Mouse (Mus musculus): ENCODE results near the gene Luc7l. TPM values are rescaled to one million over a fixed set of nuclear protein-coding genes. Genes with fewer than 3 reads are reported as not detected.

Luc7l gene
- polyA plus RNA-seq, 1 experiment from 2014 or later, result 135 TPM

Other genes with a start within 250 kb of the Luc7l start
- gene Rab11fip3, start 183.3 kb upstream of the Luc7l start, polyA plus RNA-seq (2016; fragmentation: Nextera tagmentation; extraction: Ambion mirVana), result 24.5 and 25.3 TPM in 2 replicates
- 29.1 and 30.1 TPM in 2 replicates for gene Decr2, start 162.6 kb upstream of the Luc7l start, polyA plus RNA-seq (2016; fragmentation: Nextera tagmentation; extraction: Ambion mirVana)
- 145 and 159 TPM in 2 replicates for gene Nme4, start 157.3 kb upstream of the Luc7l start, polyA plus RNA-seq (2016; fragmentation: Nextera tagmentation; extraction: Ambion mirVana)
- 1.2 TPM in 2 replicates for gene Tmem8, start 139.6 kb upstream of the Luc7l start, polyA plus RNA-seq (2016; fragmentation: Nextera tagmentation; extraction: Ambion mirVana)
- gene Mrpl28, start 129.4 kb upstream of the Luc7l start, polyA plus RNA-seq (2016; fragmentation: Nextera tagmentation; extraction: Ambion mirVana), result 289 and 299 TPM in 2 replicates
- gene Axin1, start 114.2 kb upstream of the Luc7l start, polyA plus RNA-seq (2016; fragmentation: Nextera tagmentation; extraction: Ambion mirVana), result 9.5 and 12.4 TPM in 2 replicates
- 0.31 and 1.1 TPM in 2 replicates for gene Pdia2, start 53.8 kb upstream of the Luc7l start, polyA plus RNA-seq (2016; fragmentation: Nextera tagmentation; extraction: Ambion mirVana)
- 1.5 and 4.7 TPM in 2 replicates for gene Rgs11, start 49.9 kb upstream of the Luc7l start, polyA plus RNA-seq (2016; fragmentation: Nextera tagmentation; extraction: Ambion mirVana)
- 8.5 and 13.4 TPM in 2 replicates for gene Arhgdig, start 45.1 kb upstream of the Luc7l start, polyA plus RNA-seq (2016; fragmentation: Nextera tagmentation; extraction: Ambion mirVana)
- 26.8 and 27.6 TPM in 2 replicates for gene Fam234a, start 8.7 kb upstream of the Luc7l start, polyA plus RNA-seq (2016; fragmentation: Nextera tagmentation; extraction: Ambion mirVana)
- 0.16 TPM in 2 replicates for gene Neurl1b, start 161.9 kb downstream of the Luc7l start, polyA plus RNA-seq (2016; fragmentation: Nextera tagmentation; extraction: Ambion mirVana)